Mouse (Mus musculus): Measurements from ENCODE around the gene Gm156. TPM values are rescaled to one million over a fixed set of nuclear protein-coding genes. Genes with fewer than 3 reads are reported as not detected.

Gm156 gene
- total and polyA plus RNA-seq, 3 experiments: not detected

GRCm38 (mm10) chr6:129746151-129746550 lies 37.9 kb downstream of the Gm156 start:
- Histone ChIP-seq H3K4me3 (no peak overlapping the region), H3K27me3 (ENCODE audit: control insufficient read depth, insufficient read depth, low read length) (no peaks in the 10 kb centered on the region), H3K36me3 (ENCODE audit: control insufficient read depth, insufficient read depth, low read length) (no peaks in the 10 kb centered on the region), H3K9ac (ENCODE audit: low read depth, low read length) (no peak overlapping the region), H3K27ac (no peak overlapping the region), H3K4me1 (ENCODE audit: control insufficient read depth, insufficient read depth, low read length) (no peaks in the 10 kb centered on the region), H3K79me2 (replicated peaks; ENCODE audit: control insufficient read depth, insufficient read depth, low read length) (no peaks in the 10 kb centered on the region)
- intact Hi-C loops (cut with DNase I): no loop called here
- WGBS: 49% methylated on average over 3 of the region's 3 CpGs
- DNase-seq: peak in 1 of 2 experiments; percentile 2
- TF ChIP-seq EP300 (IDR thresholded peaks at IDR 0.05; ENCODE audit: insufficient read depth, low read depth, low read length) (no peak), POLR2A (IDR thresholded peaks at IDR 0.05; ENCODE audit: insufficient read depth, low read depth, low read length) (no peak), CTCF (IDR thresholded peaks at IDR 0.05) (no peak)

DNA sequence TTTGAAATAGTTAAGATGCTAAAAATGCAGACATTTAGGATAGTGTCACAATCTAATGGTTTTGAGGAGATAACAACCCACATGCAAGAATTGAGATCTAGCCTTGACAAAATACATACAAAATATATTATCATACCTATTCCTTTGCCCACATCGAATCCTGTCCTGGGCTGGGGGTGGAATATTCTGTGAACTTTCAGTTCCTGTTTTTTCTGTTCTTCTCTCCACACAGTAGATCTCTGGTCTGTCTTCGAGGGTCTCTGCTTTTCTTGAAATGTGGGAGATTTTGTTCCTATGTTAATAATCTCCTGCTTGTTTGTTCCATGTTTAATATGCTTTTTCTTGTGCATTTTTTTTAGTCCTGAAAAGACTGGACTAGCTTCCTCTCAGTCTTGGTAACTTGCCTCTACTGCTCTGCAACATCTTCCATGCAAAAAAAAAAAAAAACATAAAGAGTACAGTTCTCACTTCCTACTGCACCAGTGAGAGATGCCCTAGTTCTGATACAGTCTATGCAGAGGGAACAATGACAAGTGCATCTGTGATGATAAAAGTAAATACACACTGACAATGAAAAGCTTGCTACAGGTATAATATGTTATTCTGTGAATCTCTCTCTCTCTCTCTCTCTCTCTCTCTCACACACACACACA lies 43.9 kb downstream of the Gm156 start, which contains the start of gene Klri2:
Gene Klri2 (minus strand): TSS at position 416 of the 653 bp plus-strand sequence.
- WGBS: 49% methylated on average over 2 of the region's 2 CpGs
- DNase-seq: no peak
- TF ChIP-seq EP300 (IDR thresholded peaks at IDR 0.05; ENCODE audit: insufficient read depth, low read depth, low read length): no peak
- no peak for TF ChIP-seq POLR2A (IDR thresholded peaks at IDR 0.05; ENCODE audit: insufficient read depth, low read depth, low read length)
- H3K36me3 ChIP-seq (ENCODE audit: control insufficient read depth, insufficient read depth, low read length): no peaks in the 10 kb centered on the region
- H3K4me3 ChIP-seq: no peak within 1 kb of the TSS
- H3K27me3 ChIP-seq (ENCODE audit: control insufficient read depth, insufficient read depth, low read length): no peaks in the 10 kb centered on the region
- no peaks in the 10 kb centered on the region for H3K79me2 ChIP-seq (replicated peaks; ENCODE audit: control insufficient read depth, insufficient read depth, low read length)
- H3K9ac ChIP-seq (ENCODE audit: low read depth, low read length): no peak within 1 kb of the TSS
- intact Hi-C loops (cut with DNase I): no loop called here
- no peak within 1 kb of the TSS for H3K27ac ChIP-seq
- H3K4me1 ChIP-seq (ENCODE audit: control insufficient read depth, insufficient read depth, low read length): no peaks in the 10 kb centered on the region

DNA sequence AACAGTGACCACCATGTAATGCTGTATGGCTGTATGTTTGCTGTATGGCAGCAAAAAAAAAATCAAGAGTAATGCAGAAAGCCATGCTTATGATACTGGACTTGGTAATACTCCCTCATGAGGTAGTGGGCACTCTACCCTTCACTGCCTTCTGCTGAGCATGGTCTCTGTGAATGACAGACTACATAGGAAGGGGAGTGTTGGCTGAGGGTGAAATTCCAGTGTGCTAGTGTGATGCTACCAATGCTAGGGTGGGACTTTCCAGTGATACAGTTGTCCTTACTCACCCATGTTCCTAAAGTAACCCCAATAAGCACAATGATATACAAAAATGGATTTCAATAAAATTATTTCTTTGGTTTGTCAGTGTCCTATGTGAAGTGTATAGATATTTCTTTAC lies 47.7 kb downstream of the Gm156 start:
- no peak for DNase-seq
- intact Hi-C loops (cut with DNase I): no loop called here
- H3K27ac ChIP-seq: no peak overlapping the region
- TF ChIP-seq CTCF (IDR thresholded peaks at IDR 0.05): no peak
- TF ChIP-seq EP300 (IDR thresholded peaks at IDR 0.05; ENCODE audit: insufficient read depth, low read depth, low read length): no peak
- no peak for TF ChIP-seq POLR2A (IDR thresholded peaks at IDR 0.05; ENCODE audit: insufficient read depth, low read depth, low read length)
- H3K27me3 ChIP-seq (ENCODE audit: control insufficient read depth, insufficient read depth, low read length): no peaks in the 10 kb centered on the region
- no peaks in the 10 kb centered on the region for H3K36me3 ChIP-seq (ENCODE audit: control insufficient read depth, insufficient read depth, low read length)
- H3K9ac ChIP-seq (ENCODE audit: low read depth, low read length): no peak overlapping the region
- no peaks in the 10 kb centered on the region for H3K79me2 ChIP-seq (replicated peaks; ENCODE audit: control insufficient read depth, insufficient read depth, low read length)
- no peaks in the 10 kb centered on the region for H3K4me1 ChIP-seq (ENCODE audit: control insufficient read depth, insufficient read depth, low read length)
- no peak overlapping the region for H3K4me3 ChIP-seq

- Histone ChIP-seq H3K27ac (no peak overlapping the region), H3K27me3 (ENCODE audit: control insufficient read depth, insufficient read depth, low read length) (no peaks in the 10 kb centered on the region), H3K79me2 (replicated peaks; ENCODE audit: control insufficient read depth, insufficient read depth, low read length) (no peaks in the 10 kb centered on the region), H3K36me3 (ENCODE audit: control insufficient read depth, insufficient read depth, low read length) (no peaks in the 10 kb centered on the region), H3K4me3 (no peak overlapping the region), H3K9ac (ENCODE audit: low read depth, low read length) (no peak overlapping the region), H3K4me1 (ENCODE audit: control insufficient read depth, insufficient read depth, low read length) (no peaks in the 10 kb centered on the region)
- intact Hi-C loops (cut with DNase I): no loop called here
- TF ChIP-seq POLR2A (IDR thresholded peaks at IDR 0.05; ENCODE audit: insufficient read depth, low read depth, low read length) (no peak), CTCF (IDR thresholded peaks at IDR 0.05) (no peak), EP300 (IDR thresholded peaks at IDR 0.05; ENCODE audit: insufficient read depth, low read depth, low read length) (no peak)
- 80% methylated on average over 1 of the region's 1 CpGs for WGBS
- no peak for DNase-seq
Measured at GRCm38 (mm10) chr6:129727237-129727636, 56.8 kb downstream of the Gm156 start.

- H3K4me1 ChIP-seq (ENCODE audit: control insufficient read depth, insufficient read depth, low read length): no peaks in the 10 kb centered on the region
- no peak overlapping the region for H3K9ac ChIP-seq (ENCODE audit: low read depth, low read length)
- WGBS: 50% methylated on average over 1 of the region's 1 CpGs
- H3K36me3 ChIP-seq (ENCODE audit: control insufficient read depth, insufficient read depth, low read length): no peaks in the 10 kb centered on the region
- intact Hi-C loops (cut with DNase I): no loop called here
- DNase-seq: no peak
- no peak overlapping the region for H3K4me3 ChIP-seq
- H3K79me2 ChIP-seq (replicated peaks; ENCODE audit: control insufficient read depth, insufficient read depth, low read length): no peaks in the 10 kb centered on the region
- no peak for TF ChIP-seq CTCF (IDR thresholded peaks at IDR 0.05)
- TF ChIP-seq EP300 (IDR thresholded peaks at IDR 0.05; ENCODE audit: insufficient read depth, low read depth, low read length): no peak
- no peak for TF ChIP-seq POLR2A (IDR thresholded peaks at IDR 0.05; ENCODE audit: insufficient read depth, low read depth, low read length)
- no peak overlapping the region for H3K27ac ChIP-seq
- H3K27me3 ChIP-seq (ENCODE audit: control insufficient read depth, insufficient read depth, low read length): no peaks in the 10 kb centered on the region
Measured at GRCm38 (mm10) chr6:129721390-129721789, 62.7 kb downstream of the Gm156 start.

DNA sequence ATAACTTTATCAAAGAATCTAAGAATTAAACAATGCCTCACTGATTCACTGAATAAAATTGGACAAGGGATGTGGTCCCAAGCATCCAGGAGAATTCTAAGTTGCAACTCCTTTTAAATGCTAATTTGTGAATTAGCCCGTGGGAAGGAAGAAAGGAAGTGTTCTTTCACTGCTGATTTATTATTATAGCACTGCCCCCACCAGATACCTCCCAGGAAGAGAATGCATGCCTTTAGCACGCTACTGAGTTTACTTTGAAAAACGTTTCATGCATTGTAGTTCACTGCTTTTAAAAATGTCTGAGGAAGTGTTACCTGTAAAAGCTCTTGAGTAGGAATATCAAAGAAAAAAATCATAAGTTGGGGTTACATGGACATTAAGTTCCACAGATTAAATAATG lies 63.6 kb downstream of the Gm156 start:
- no peak for DNase-seq
- WGBS: 29% methylated on average over 3 of the region's 3 CpGs
- Histone ChIP-seq H3K9ac (ENCODE audit: low read depth, low read length) (no peak overlapping the region), H3K27ac (no peak overlapping the region), H3K4me1 (ENCODE audit: control insufficient read depth, insufficient read depth, low read length) (no peaks in the 10 kb centered on the region), H3K4me3 (no peak overlapping the region), H3K36me3 (ENCODE audit: control insufficient read depth, insufficient read depth, low read length) (no peaks in the 10 kb centered on the region), H3K27me3 (ENCODE audit: control insufficient read depth, insufficient read depth, low read length) (no peaks in the 10 kb centered on the region), H3K79me2 (replicated peaks; ENCODE audit: control insufficient read depth, insufficient read depth, low read length) (no peaks in the 10 kb centered on the region)
- intact Hi-C loops (cut with DNase I): no loop called here
- TF ChIP-seq POLR2A (IDR thresholded peaks at IDR 0.05; ENCODE audit: insufficient read depth, low read depth, low read length) (no peak), EP300 (IDR thresholded peaks at IDR 0.05; ENCODE audit: insufficient read depth, low read depth, low read length) (no peak), CTCF (IDR thresholded peaks at IDR 0.05) (no peak)
